Mouse (Mus musculus): ENCODE results near the gene Olfr1118. TPM values are rescaled to one million over a fixed set of nuclear protein-coding genes. Genes with fewer than 3 reads are reported as not detected.
"Not testable (repeated sequence)": the region's sequence is repeated elsewhere in the genome, so short reads cannot be mapped to it uniquely, and the experiment has no call there.

Gene Olfr1118
- polyA plus RNA-seq (2012; fragmentation: generic; extraction: Trizol) = not detected
- long read RNA-seq, experiment 1 = 0 reads
- long read RNA-seq, experiment 2 = 0 reads

- Histone ChIP-seq H3K27me3 (ENCODE audit: control insufficient read depth, insufficient read depth, insufficient read length) (no peaks in the 10 kb centered on the region), H3ac (ENCODE audit: control insufficient read depth, insufficient read length, low read depth) (no peak within 1 kb of the TSS), H3K4me3 (ENCODE audit: insufficient read depth, poor library complexity, severe bottlenecking) (no peak within 1 kb of the TSS), H3K79me2 (ENCODE audit: control insufficient read depth, insufficient read depth) (no peaks in the 10 kb centered on the region), H3K36me3 (ENCODE audit: control insufficient read depth, insufficient read depth) (no peaks in the 10 kb centered on the region), H3K79me3 (ENCODE audit: low read depth) (no peaks in the 10 kb centered on the region)
- TF ChIP-seq CEBPB (IDR thresholded peaks at IDR 0.05; ENCODE audit: low read depth) = no peak
- TF ChIP-seq USF1 (IDR thresholded peaks at IDR 0.05; ENCODE audit: low read depth) = no peak
- no peak for TF ChIP-seq FOSL1 (IDR thresholded peaks at IDR 0.05; ENCODE audit: insufficient read depth, low read length, poor library complexity, severe bottlenecking)
- TF ChIP-seq CTCF (IDR thresholded peaks at IDR 0.05; ENCODE audit: control insufficient read depth, insufficient read depth, insufficient read length) = no peak
- TF ChIP-seq MYOD1 (IDR thresholded peaks at IDR 0.05; ENCODE audit: control insufficient read depth, insufficient read length, low read depth) = no peak
- no peak for TF ChIP-seq MAX (IDR thresholded peaks at IDR 0.05)
- TF ChIP-seq MYOG (IDR thresholded peaks at IDR 0.05; ENCODE audit: control insufficient read depth, extremely low read depth, insufficient read length) = no peak
Observed at GRCm38 (mm10) chr2:87307281-87307680, at the start of gene Olfr1118. Olfr1118 (plus strand) TSS chr2:87307581.

- TF ChIP-seq FOSL1 (IDR thresholded peaks at IDR 0.05; ENCODE audit: insufficient read depth, low read length, poor library complexity, severe bottlenecking) (no peak), MYOG (IDR thresholded peaks at IDR 0.05; ENCODE audit: control insufficient read depth, extremely low read depth, insufficient read length) (no peak), CTCF (IDR thresholded peaks at IDR 0.05; ENCODE audit: control insufficient read depth, insufficient read depth, insufficient read length) (no peak)
- Histone ChIP-seq H3ac (ENCODE audit: control insufficient read depth, insufficient read length, low read depth) (no peak within 1 kb of the TSS), H3K79me2 (ENCODE audit: control insufficient read depth, insufficient read depth) (no peaks in the 10 kb centered on the region), H3K4me3 (ENCODE audit: insufficient read depth, poor library complexity, severe bottlenecking) (no peak within 1 kb of the TSS), H3K36me3 (ENCODE audit: control insufficient read depth, insufficient read depth) (no peaks in the 10 kb centered on the region), H3K79me3 (ENCODE audit: low read depth) (no peaks in the 10 kb centered on the region), H3K27me3 (ENCODE audit: control insufficient read depth, insufficient read depth, insufficient read length) (no peaks in the 10 kb centered on the region)
Observed at GRCm38 (mm10) chr2:87267234-87267633, 40.1 kb upstream of the Olfr1118 start, which contains the start of gene Olfr1116. Olfr1116 (plus strand) TSS chr2:87267534.

- not testable (repeated sequence) for H3K79me2 ChIP-seq (ENCODE audit: control insufficient read depth, insufficient read depth); H3K4me3 ChIP-seq (ENCODE audit: insufficient read depth, poor library complexity, severe bottlenecking); H3K79me3 ChIP-seq (ENCODE audit: low read depth); H3K27me3 ChIP-seq (ENCODE audit: control insufficient read depth, insufficient read depth, insufficient read length); H3K36me3 ChIP-seq (ENCODE audit: control insufficient read depth, insufficient read depth); H3ac ChIP-seq (ENCODE audit: control insufficient read depth, insufficient read length, low read depth)
Observed at GRCm38 (mm10) chr2:87293977-87294376, 13.4 kb upstream of the Olfr1118 start.

- no peak within 1 kb of the TSS for H3ac ChIP-seq (ENCODE audit: control insufficient read depth, insufficient read length, low read depth)
- no peaks in the 10 kb centered on the region for H3K79me3 ChIP-seq (ENCODE audit: low read depth)
- TF ChIP-seq MAX (IDR thresholded peaks at IDR 0.05) (no peak), FOSL1 (IDR thresholded peaks at IDR 0.05; ENCODE audit: insufficient read depth, low read length, poor library complexity, severe bottlenecking) (no peak), USF1 (IDR thresholded peaks at IDR 0.05; ENCODE audit: low read depth) (no peak), MYOG (IDR thresholded peaks at IDR 0.05; ENCODE audit: control insufficient read depth, extremely low read depth, insufficient read length) (no peak), MYOD1 (IDR thresholded peaks at IDR 0.05; ENCODE audit: control insufficient read depth, insufficient read length, low read depth) (no peak), CEBPB (IDR thresholded peaks at IDR 0.05; ENCODE audit: low read depth) (no peak), CTCF (IDR thresholded peaks at IDR 0.05; ENCODE audit: control insufficient read depth, insufficient read depth, insufficient read length) (no peak)
- H3K36me3 ChIP-seq (ENCODE audit: control insufficient read depth, insufficient read depth) = no peaks in the 10 kb centered on the region
- H3K27me3 ChIP-seq (ENCODE audit: control insufficient read depth, insufficient read depth, insufficient read length) = no peaks in the 10 kb centered on the region
- no peaks in the 10 kb centered on the region for H3K79me2 ChIP-seq (ENCODE audit: control insufficient read depth, insufficient read depth)
- no peak within 1 kb of the TSS for H3K4me3 ChIP-seq (ENCODE audit: insufficient read depth, poor library complexity, severe bottlenecking)
Observed at GRCm38 (mm10) chr2:87354515-87354914, 47.1 kb downstream of the Olfr1118 start, which contains the start of gene Olfr1120. Olfr1120 (plus strand) TSS chr2:87354815.

- H3K79me3 ChIP-seq (ENCODE audit: low read depth); H3K27me3 ChIP-seq (ENCODE audit: control insufficient read depth, insufficient read depth, insufficient read length); H3K36me3 ChIP-seq (ENCODE audit: control insufficient read depth, insufficient read depth); H3ac ChIP-seq (ENCODE audit: control insufficient read depth, insufficient read length, low read depth); H3K4me3 ChIP-seq (ENCODE audit: insufficient read depth, poor library complexity, severe bottlenecking); H3K79me2 ChIP-seq (ENCODE audit: control insufficient read depth, insufficient read depth): not testable (repeated sequence)
Observed at GRCm38 (mm10) chr2:87360121-87360520, 52.7 kb downstream of the Olfr1118 start.

Other genes starting within 250 kb of the Olfr1118 start
- gene Olfr1107, start 231.8 kb upstream of the Olfr1118 start, polyA plus RNA-seq (2012; fragmentation: generic; extraction: Trizol) = not detected
- not detected for gene Olfr1109, start 211.6 kb upstream of the Olfr1118 start, polyA plus RNA-seq (2012; fragmentation: generic; extraction: Trizol)
- gene Olfr259, start 193.0 kb upstream of the Olfr1118 start, polyA plus RNA-seq (2012; fragmentation: generic; extraction: Trizol) = not detected
- gene Olfr1110, start 167.3 kb upstream of the Olfr1118 start, polyA plus RNA-seq (2012; fragmentation: generic; extraction: Trizol) = not detected
- not detected for gene Olfr1111, start 155.0 kb upstream of the Olfr1118 start, polyA plus RNA-seq (2012; fragmentation: generic; extraction: Trizol)
- gene Olfr1112, start 119.8 kb upstream of the Olfr1118 start, polyA plus RNA-seq (2012; fragmentation: generic; extraction: Trizol) = not detected
- gene Olfr1113, start 98.6 kb upstream of the Olfr1118 start, polyA plus RNA-seq (2012; fragmentation: generic; extraction: Trizol) = not detected
- not detected for gene Olfr1115, start 59.6 kb upstream of the Olfr1118 start, polyA plus RNA-seq (2012; fragmentation: generic; extraction: Trizol)
- not detected for gene Olfr1116, start 40.0 kb upstream of the Olfr1118 start, polyA plus RNA-seq (2012; fragmentation: generic; extraction: Trizol)
- not detected for gene Olfr1120, start 47.2 kb downstream of the Olfr1118 start, polyA plus RNA-seq (2012; fragmentation: generic; extraction: Trizol)
- not detected for gene Olfr1121, start 62.3 kb downstream of the Olfr1118 start, polyA plus RNA-seq (2012; fragmentation: generic; extraction: Trizol)
- not detected for gene Olfr1122, start 78.3 kb downstream of the Olfr1118 start, polyA plus RNA-seq (2012; fragmentation: generic; extraction: Trizol)
- gene Olfr1123, start 109.1 kb downstream of the Olfr1118 start, polyA plus RNA-seq (2012; fragmentation: generic; extraction: Trizol) = not detected
- gene Olfr1124, start 122.7 kb downstream of the Olfr1118 start, polyA plus RNA-seq (2012; fragmentation: generic; extraction: Trizol) = not detected
- not detected for gene Olfr1126, start 146.4 kb downstream of the Olfr1118 start, polyA plus RNA-seq (2012; fragmentation: generic; extraction: Trizol)
- not detected for gene Pramel7, start 189.5 kb downstream of the Olfr1118 start, polyA plus RNA-seq (2012; fragmentation: generic; extraction: Trizol)
- not detected for gene Pramel6, start 199.0 kb downstream of the Olfr1118 start, polyA plus RNA-seq (2012; fragmentation: generic; extraction: Trizol)
- not detected for gene Olfr153, start 224.2 kb downstream of the Olfr1118 start, polyA plus RNA-seq (2012; fragmentation: generic; extraction: Trizol)
- gene Olfr1128, start 238.0 kb downstream of the Olfr1118 start, polyA plus RNA-seq (2012; fragmentation: generic; extraction: Trizol) = not detected

Data from C2C12 (cell line).